Mouse (Mus musculus) neural tube, embryonic 13.5 days (tissue): ENCODE measurements at regions not wholly inside any gene's neighbourhood (a gene's known extent, or its start where the extent isn't known, plus 50 kb on each side); places are given as distances from the start of the nearest gene placed in this dataset.
A peak's percentile ranks its signal among the peaks of the same experiment; 100 is the strongest.

ENCODE experiments used
- ATAC-seq: fragments of 200-750 bp; cut with Nextera tagmentation; 2 replicates; pipeline ENCODE4 v1.8.0; 2017; ENCODE audit warnings: low read depth, mild to moderate bottlenecking, moderate TSS enrichment, moderate library complexity
- H3K27ac ChIP-seq: fragments of 300-500 bp; sonication (generic); replicated peaks from 2 replicates; pipeline ENCODE4 v1.5.1; 2015; ENCODE audit warnings: moderate library complexity, mild to moderate bottlenecking, inconsistent platforms
- H3K27me3 ChIP-seq: fragments of 300-500 bp; sonication (generic); 2 replicates; pipeline ENCODE4 v1.6.1; 2015; ENCODE audit warnings: mild to moderate bottlenecking, inconsistent platforms
- H3K36me3 ChIP-seq: fragments of 300-500 bp; sonication (generic); 2 replicates; pipeline ENCODE4 v1.6.1; 2015; ENCODE audit warnings: mild to moderate bottlenecking, inconsistent platforms
- H3K4me1 ChIP-seq: fragments of 300-500 bp; sonication (generic); replicated peaks from 2 replicates; pipeline ENCODE4 v1.6.1; 2015; ENCODE audit warnings: inconsistent platforms
- H3K4me2 ChIP-seq: fragments of 300-500 bp; sonication (generic); 2 replicates; pipeline ENCODE4 v1.6.1; 2015; ENCODE audit warnings: inconsistent platforms, mild to moderate bottlenecking, moderate library complexity
- H3K4me3 ChIP-seq: fragments of 300-500 bp; sonication (generic); 2 replicates; pipeline ENCODE4 v1.5.1; 2015; ENCODE audit warnings: mild to moderate bottlenecking, inconsistent platforms
- H3K9ac ChIP-seq: fragments of 300-500 bp; sonication (generic); 2 replicates; pipeline ENCODE4 v1.6.1; 2015; ENCODE audit warnings: moderate library complexity, mild to moderate bottlenecking, inconsistent platforms
- H3K9me3 ChIP-seq: fragments of 300-500 bp; sonication (generic); 2 replicates; pipeline ENCODE4 v1.6.1; 2016; ENCODE audit warnings: inconsistent platforms
- WGBS: fragments of 180-500 bp; shearing (Covaris S2); methylation state at CpG from one replicate; pipeline ENCODE4 v1.1.7; 2015; 5-methylcytosine and 5-hydroxymethylcytosine counted together

- no peaks in the 10 kb centered on the region for H3K9me3 ChIP-seq
- H3K4me1 ChIP-seq: peaks cover 45% of the 10 kb centered on the region
- H3K4me2 ChIP-seq: 0 out of 2 replicates have a peak overlapping the region, but pooled peaks have one; percentile 9
- H3K27me3 ChIP-seq: peaks cover 7% of the 10 kb centered on the region; the same call in 1 of the 2 replicates
- 17% methylated on average over 10 of the region's 10 CpGs for WGBS
- H3K27ac ChIP-seq: no peak overlapping the region
- no peak overlapping the region for H3K4me3 ChIP-seq
- H3K9ac ChIP-seq: 0 out of 2 replicates have a peak overlapping the region, but pooled peaks have one; percentile 12
- peak; percentile 34; the same call in 1 of the 2 replicates for ATAC-seq
- no peaks in the 10 kb centered on the region for H3K36me3 ChIP-seq
Measured at GRCm38 (mm10) chr4:8987544-8988344, 748.9 kb upstream of the Car8 start.

- Histone ChIP-seq H3K4me2 (0 out of 2 replicates have a peak overlapping the region, but pooled peaks have one; percentile 10), H3K36me3 (no peaks in the 10 kb centered on the region), H3K27ac (0 out of 2 replicates have a peak overlapping the region, but pooled peaks have one; percentile 42), H3K9ac (no peak overlapping the region), H3K4me3 (no peak overlapping the region), H3K4me1 (peaks cover 45% of the 10 kb centered on the region), H3K27me3 (peaks cover 7% of the 10 kb centered on the region; the same call in 1 of the 2 replicates), H3K9me3 (no peaks in the 10 kb centered on the region)
- 18% methylated on average over 13 of the region's 13 CpGs for WGBS
- peak; percentile 49; the same call in 1 of the 2 replicates for ATAC-seq
Measured at GRCm38 (mm10) chr4:8986394-8987091, 747.7 kb upstream of the Car8 start.

GRCm38 (mm10) chr4:8984059-8984606 lies 745.3 kb upstream of the Car8 start:
- H3K27me3 ChIP-seq: peaks cover 7% of the 10 kb centered on the region; the same call in 1 of the 2 replicates
- no peak overlapping the region for H3K4me2 ChIP-seq
- WGBS: 90% methylated on average over 5 of the region's 5 CpGs
- peaks cover 36% of the 10 kb centered on the region for H3K4me1 ChIP-seq
- H3K4me3 ChIP-seq: no peak overlapping the region
- H3K9ac ChIP-seq: no peak overlapping the region
- ATAC-seq: no peak
- H3K9me3 ChIP-seq: no peaks in the 10 kb centered on the region
- no peaks in the 10 kb centered on the region for H3K36me3 ChIP-seq
- no peak overlapping the region for H3K27ac ChIP-seq

- Histone ChIP-seq H3K4me1 (no peaks in the 10 kb centered on the region), H3K4me2 (no peak overlapping the region), H3K9me3 (no peaks in the 10 kb centered on the region), H3K4me3 (no peak overlapping the region), H3K27me3 (no peaks in the 10 kb centered on the region), H3K36me3 (no peaks in the 10 kb centered on the region), H3K27ac (no peak overlapping the region), H3K9ac (no peak overlapping the region)
- 91% methylated on average over 8 of the region's 8 CpGs for WGBS
- no peak for ATAC-seq
Measured at GRCm38 (mm10) chr4:8978949-8979348, 740.1 kb upstream of the Car8 start.

- Histone ChIP-seq H3K4me2 (no peak overlapping the region), H3K9ac (no peak overlapping the region), H3K4me1 (peaks cover 10% of the 10 kb centered on the region), H3K27me3 (no peaks in the 10 kb centered on the region), H3K27ac (no peak overlapping the region), H3K36me3 (no peaks in the 10 kb centered on the region), H3K4me3 (no peak overlapping the region), H3K9me3 (no peaks in the 10 kb centered on the region)
- WGBS: 87% methylated on average over 5 of the region's 5 CpGs
- no peak for ATAC-seq
Measured at GRCm38 (mm10) chr4:8969951-8970455, 731.2 kb upstream of the Car8 start.

- ATAC-seq: no peak
- Histone ChIP-seq H3K27ac (no peak overlapping the region), H3K36me3 (no peaks in the 10 kb centered on the region), H3K9ac (no peak overlapping the region), H3K4me3 (no peak overlapping the region), H3K4me1 (peaks cover 10% of the 10 kb centered on the region), H3K4me2 (no peak overlapping the region), H3K27me3 (no peaks in the 10 kb centered on the region), H3K9me3 (no peaks in the 10 kb centered on the region)
- 5% methylated on average over 3 of the region's 3 CpGs for WGBS
Measured at GRCm38 (mm10) chr4:8968741-8969140, 729.9 kb upstream of the Car8 start.

GRCm38 (mm10) chr4:8967986-8968385 lies 729.1 kb upstream of the Car8 start:
- Histone ChIP-seq H3K27ac (no peak overlapping the region), H3K9ac (no peak overlapping the region), H3K4me2 (no peak overlapping the region), H3K9me3 (no peaks in the 10 kb centered on the region), H3K4me1 (peaks cover 10% of the 10 kb centered on the region), H3K27me3 (no peaks in the 10 kb centered on the region), H3K4me3 (no peak overlapping the region), H3K36me3 (no peaks in the 10 kb centered on the region)
- ATAC-seq: no peak
- WGBS: 66% methylated on average over 3 of the region's 3 CpGs

- H3K27me3 ChIP-seq: no peaks in the 10 kb centered on the region
- H3K9me3 ChIP-seq: no peaks in the 10 kb centered on the region
- no peak overlapping the region for H3K4me3 ChIP-seq
- 90% methylated on average over 5 of the region's 5 CpGs for WGBS
- no peak overlapping the region for H3K4me2 ChIP-seq
- peaks cover 10% of the 10 kb centered on the region for H3K4me1 ChIP-seq
- H3K27ac ChIP-seq: no peak overlapping the region
- H3K9ac ChIP-seq: no peak overlapping the region
- no peaks in the 10 kb centered on the region for H3K36me3 ChIP-seq
- no peak for ATAC-seq
Measured at GRCm38 (mm10) chr4:8965563-8965962, 726.7 kb upstream of the Car8 start.

GRCm38 (mm10) chr4:8962959-8963572 lies 724.2 kb upstream of the Car8 start:
- no peaks in the 10 kb centered on the region for H3K36me3 ChIP-seq
- no peak for ATAC-seq
- H3K27me3 ChIP-seq: no peaks in the 10 kb centered on the region
- no peak overlapping the region for H3K4me3 ChIP-seq
- no peaks in the 10 kb centered on the region for H3K9me3 ChIP-seq
- 76% methylated on average over 9 of the region's 9 CpGs for WGBS
- H3K4me2 ChIP-seq: no peak overlapping the region
- no peak overlapping the region for H3K9ac ChIP-seq
- H3K27ac ChIP-seq: no peak overlapping the region
- peaks cover 5% of the 10 kb centered on the region for H3K4me1 ChIP-seq

- Histone ChIP-seq H3K4me1 (peaks cover 17% of the 10 kb centered on the region), H3K27ac (no peak overlapping the region), H3K9me3 (no peaks in the 10 kb centered on the region), H3K36me3 (no peaks in the 10 kb centered on the region), H3K4me2 (no peak overlapping the region), H3K9ac (no peak overlapping the region), H3K27me3 (no peaks in the 10 kb centered on the region), H3K4me3 (no peak overlapping the region)
- WGBS: 86% methylated on average over 6 of the region's 6 CpGs
- no peak for ATAC-seq
Measured at GRCm38 (mm10) chr4:8961851-8962250, 723.0 kb upstream of the Car8 start.

- H3K27ac ChIP-seq: peak overlapping the region; percentile 69
Measured at GRCm38 (mm10) chr4:8957771-8958170, 718.9 kb upstream of the Car8 start.

GRCm38 (mm10) chr4:8957023-8957343 lies 718.1 kb upstream of the Car8 start:
- no peaks in the 10 kb centered on the region for H3K36me3 ChIP-seq
- H3K4me1 ChIP-seq: peaks cover 50% of the 10 kb centered on the region
- H3K4me3 ChIP-seq: no peak overlapping the region
- no peaks in the 10 kb centered on the region for H3K9me3 ChIP-seq
- H3K27me3 ChIP-seq: no peaks in the 10 kb centered on the region
- peak overlapping the region; percentile 64 for H3K27ac ChIP-seq
- ATAC-seq: no peak
- H3K4me2 ChIP-seq: no peak overlapping the region
- 34% methylated on average over 5 of the region's 5 CpGs for WGBS
- H3K9ac ChIP-seq: no peak overlapping the region

More at GRCm38 (mm10) chr4:8957771-8958170, 718.9 kb upstream of the Car8 start:
- H3K4me3 ChIP-seq: no peak overlapping the region
- no peaks in the 10 kb centered on the region for H3K27me3 ChIP-seq
- no peak overlapping the region for H3K9ac ChIP-seq
- H3K4me2 ChIP-seq: no peak overlapping the region
- no peaks in the 10 kb centered on the region for H3K36me3 ChIP-seq
- peaks cover 50% of the 10 kb centered on the region for H3K4me1 ChIP-seq
- H3K9me3 ChIP-seq: no peaks in the 10 kb centered on the region
- WGBS: 4% methylated on average over 6 of the region's 6 CpGs
- peak; percentile 49; the same call in 1 of the 2 replicates for ATAC-seq
